Mouse (Mus musculus) spleen, adult 2 months (tissue): Measurements from ENCODE around the gene Galk1. TPM values are rescaled to one million over a fixed set of nuclear protein-coding genes. Genes with fewer than 3 reads are reported as not detected.

Experiments
- DNase-seq, 2 experiments: peaks; one replicate each; pipeline versions ENCODE4 v3.0.0 to v3.0.0-alpha.2; 2012 to 2021; ENCODE audit warnings: low spot score in 2 of 2, low read depth in 1 of 2
- H3K27ac ChIP-seq: fragments of 200-500 bp; 2 replicates; pipeline ENCODE4 v1.5.1; 2012; ENCODE audit warnings: low read length, inconsistent platforms; ENCODE audit not compliant: insufficient read depth
- H3K27me3 ChIP-seq: fragments of 200-500 bp; 2 replicates; pipeline ENCODE4 v1.6.1; 2012; ENCODE audit warnings: mild to moderate bottlenecking, moderate library complexity, low read length, inconsistent platforms; ENCODE audit not compliant: control insufficient read depth, insufficient read depth
- H3K36me3 ChIP-seq: fragments of 200-500 bp; 2 replicates; pipeline ENCODE4 v1.6.1; 2012; ENCODE audit warnings: mild to moderate bottlenecking, low read length, inconsistent platforms; ENCODE audit not compliant: control insufficient read depth, insufficient read depth
- H3K4me1 ChIP-seq: fragments of 200-500 bp; 2 replicates; pipeline ENCODE4 v1.6.1; 2011; ENCODE audit warnings: inconsistent platforms; ENCODE audit not compliant: control insufficient read depth, insufficient read depth, insufficient read length
- H3K4me3 ChIP-seq: fragments of 200-500 bp; 2 replicates; pipeline ENCODE4 v1.5.1; 2011; ENCODE audit warnings: mild to moderate bottlenecking, inconsistent platforms; ENCODE audit not compliant: insufficient read depth, insufficient read length; ENCODE audit errors: extremely low read depth
- CTCF ChIP-seq: fragments of 200-500 bp; IDR thresholded peaks from 2 replicates; pipeline ENCODE4 v1.5.1; 2011; ENCODE audit warnings: mild to moderate bottlenecking, inconsistent platforms; ENCODE audit not compliant: insufficient read depth, insufficient read length, insufficient replicate concordance; ENCODE audit errors: extremely low read depth
- POLR2A ChIP-seq: fragments of 200-500 bp; IDR thresholded peaks from 2 replicates; pipeline ENCODE4 v1.6.1; 2011; ENCODE audit warnings: low read depth, low read length, inconsistent platforms
- WGBS: fragments of 180-500 bp; shearing (Covaris S2); methylation state at CpG from one replicate; pipeline ENCODE4 v1.1.7; 2018; 5-methylcytosine and 5-hydroxymethylcytosine counted together
- polyA plus RNA-seq: library from polyadenylated mRNA; depleted of rRNA; stranded (reverse); fragments of >200 nt; gene quantifications from 2 replicates; pipeline ENCODE4 v1.2.3, GENCODE M21; 2012

Galk1 gene
- polyA plus RNA-seq, 1 experiment: 30.8 TPM

DNA sequence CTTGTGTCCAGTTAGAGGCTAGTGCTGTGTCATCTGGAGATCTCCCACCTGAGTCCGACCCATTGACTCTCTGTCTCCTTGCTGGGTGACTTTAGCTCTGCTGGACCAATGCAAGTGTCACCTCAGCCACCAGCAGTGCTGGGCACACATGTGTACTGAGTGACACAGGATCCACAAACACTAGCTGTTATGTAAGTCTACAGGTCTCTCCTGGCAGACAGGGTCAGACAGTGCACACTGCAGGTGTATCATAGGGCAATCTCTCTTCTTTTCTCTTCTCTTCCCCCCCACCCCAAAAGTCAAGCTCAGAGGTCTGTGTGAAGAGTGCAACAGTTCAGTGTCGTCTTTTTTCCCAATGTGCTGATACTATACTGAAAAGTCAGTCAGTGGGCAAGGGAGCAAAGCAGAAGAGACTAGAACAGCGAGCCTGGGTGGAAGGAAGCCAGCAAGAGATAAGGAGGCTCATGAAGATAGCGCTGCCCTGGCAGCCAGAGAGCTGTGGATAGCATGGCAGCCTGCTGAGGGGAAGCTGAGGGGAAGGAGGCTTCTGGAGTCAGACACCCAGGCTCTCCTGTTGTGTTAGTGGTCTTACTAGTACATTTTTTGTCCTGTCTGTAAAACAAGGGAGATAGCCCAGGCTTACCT, 44.8 kb upstream of the Galk1 start:
- 75% methylated on average over 4 of the region's 4 CpGs for WGBS
- no peak overlapping the region for H3K27ac ChIP-seq
- H3K36me3 ChIP-seq: peaks cover 63% of the 10 kb centered on the region
- no peak overlapping the region for H3K4me3 ChIP-seq
- no peaks in the 10 kb centered on the region for H3K4me1 ChIP-seq
- no peak for TF ChIP-seq CTCF
- TF ChIP-seq POLR2A: no peak
- H3K27me3 ChIP-seq: no peaks in the 10 kb centered on the region
- no peak for DNase-seq

DNA sequence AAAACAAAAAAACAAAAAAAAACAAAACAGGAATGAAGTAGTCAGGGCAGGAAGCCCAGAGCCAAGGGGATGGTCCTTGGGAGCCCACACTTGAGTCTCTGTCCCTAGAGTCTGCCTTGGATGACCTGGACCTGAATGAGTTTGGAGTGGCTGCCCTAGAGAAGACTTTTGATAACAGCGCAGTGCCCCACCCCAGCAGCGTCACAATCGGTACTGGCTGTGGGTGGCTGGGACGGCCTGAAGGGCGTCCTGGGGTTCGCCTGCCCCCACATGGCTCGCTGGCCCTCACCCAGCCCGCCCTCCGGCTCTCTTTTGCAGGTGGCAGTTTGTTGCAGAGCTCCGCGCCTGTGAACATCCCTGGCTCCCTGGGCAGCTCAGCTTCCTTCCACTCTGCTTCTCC, 43.4 kb upstream of the Galk1 start:
- no peak for DNase-seq
- H3K27me3 ChIP-seq: no peaks in the 10 kb centered on the region
- no peak overlapping the region for H3K4me3 ChIP-seq
- no peak for TF ChIP-seq POLR2A
- TF ChIP-seq CTCF: no peak
- WGBS: 91% methylated on average over 11 of the region's 11 CpGs
- H3K27ac ChIP-seq: no peak overlapping the region
- H3K4me1 ChIP-seq: no peaks in the 10 kb centered on the region
- H3K36me3 ChIP-seq: peaks cover 68% of the 10 kb centered on the region

DNA sequence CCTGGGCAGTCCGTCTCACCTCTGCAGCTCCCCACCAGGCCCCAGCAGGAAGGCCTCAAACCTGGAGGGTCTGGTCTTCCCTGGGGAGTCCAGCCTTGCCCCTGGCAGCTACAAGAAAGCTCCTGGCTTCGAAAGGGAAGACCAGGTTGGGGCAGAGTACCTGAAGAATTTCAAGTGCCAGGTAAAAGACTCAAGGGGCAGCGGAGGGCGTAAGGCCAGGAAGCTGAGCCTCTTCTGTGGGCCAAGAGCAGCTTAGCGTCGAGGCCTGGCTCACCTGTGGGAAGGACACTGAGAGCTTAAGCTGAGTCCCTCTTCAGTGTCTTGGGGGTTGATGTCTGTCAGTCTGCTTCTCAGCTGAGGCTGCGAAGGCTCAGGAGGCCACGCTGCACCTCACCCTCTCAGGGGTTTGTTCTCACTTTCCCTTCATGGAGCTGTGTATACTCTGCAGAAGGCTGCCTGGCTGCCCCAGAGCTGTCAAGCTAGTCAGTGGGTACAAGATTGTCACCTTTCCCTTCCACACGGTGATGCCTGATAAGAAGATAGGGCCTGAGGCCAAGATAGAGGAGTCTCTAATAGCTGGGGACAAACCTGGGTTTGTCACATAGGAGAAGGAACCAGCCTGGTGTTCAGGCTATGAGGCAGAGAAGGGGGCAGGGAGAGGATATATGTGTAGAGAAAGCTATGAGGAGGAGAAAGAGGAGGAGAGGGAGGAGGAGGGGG, 41.2 kb upstream of the Galk1 start:
- no peaks in the 10 kb centered on the region for H3K4me1 ChIP-seq
- no peak overlapping the region for H3K27ac ChIP-seq
- WGBS: 90% methylated on average over 9 of the region's 9 CpGs
- H3K36me3 ChIP-seq: peaks cover 74% of the 10 kb centered on the region
- no peak for DNase-seq
- H3K27me3 ChIP-seq: no peaks in the 10 kb centered on the region
- no peak for TF ChIP-seq CTCF
- no peak for TF ChIP-seq POLR2A
- H3K4me3 ChIP-seq: no peak overlapping the region

DNA sequence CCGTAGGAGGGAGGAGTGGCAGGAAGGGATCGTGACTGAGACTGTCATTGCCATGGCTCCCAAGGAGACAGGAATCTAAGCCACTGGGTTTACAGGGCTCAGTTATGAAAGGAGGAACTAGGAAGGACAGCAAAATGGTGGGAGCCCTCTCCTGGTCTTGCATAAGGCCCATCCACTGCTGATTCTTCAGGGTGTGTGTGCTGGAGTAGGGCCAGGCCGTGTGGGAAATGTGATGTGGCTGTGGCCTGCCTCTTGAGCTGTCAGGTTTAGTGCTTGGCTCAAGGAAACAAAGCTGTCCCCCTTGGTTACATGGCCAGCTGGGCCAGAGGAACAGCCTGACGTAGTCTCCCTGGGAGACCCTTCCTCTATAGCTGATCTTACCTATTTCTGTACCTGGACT, 37.7 kb upstream of the Galk1 start:
- no peaks in the 10 kb centered on the region for H3K27me3 ChIP-seq
- WGBS: 92% methylated on average over 4 of the region's 4 CpGs
- no peak overlapping the region for H3K4me3 ChIP-seq
- H3K4me1 ChIP-seq: no peaks in the 10 kb centered on the region
- DNase-seq: no peak
- peaks cover 60% of the 10 kb centered on the region for H3K36me3 ChIP-seq
- TF ChIP-seq CTCF (no peak), POLR2A (no peak)
- H3K27ac ChIP-seq: no peak overlapping the region

DNA sequence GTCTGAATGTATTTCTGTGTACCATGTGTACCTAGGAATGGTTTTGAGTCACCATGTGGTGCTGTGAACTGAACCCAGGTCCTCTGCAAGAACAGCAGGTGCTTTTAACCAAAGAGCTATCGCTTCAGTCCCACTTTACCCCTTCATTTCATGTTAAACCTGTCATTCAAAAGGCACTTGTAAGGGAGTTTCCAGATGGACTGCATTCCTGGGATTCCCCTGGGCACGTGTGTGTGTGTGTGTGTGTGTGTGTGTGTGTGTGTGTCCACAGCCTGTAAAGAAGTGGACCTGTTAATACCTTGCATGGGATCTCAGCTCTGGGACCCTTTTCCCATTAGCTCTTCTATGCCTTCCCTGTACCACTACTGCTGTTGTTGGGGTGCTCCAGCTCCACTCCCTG, 37.1 kb upstream of the Galk1 start:
- 98% methylated on average over 2 of the region's 2 CpGs for WGBS
- Histone ChIP-seq H3K27ac (no peak overlapping the region), H3K27me3 (no peaks in the 10 kb centered on the region), H3K4me3 (no peak overlapping the region), H3K4me1 (no peaks in the 10 kb centered on the region), H3K36me3 (peaks cover 57% of the 10 kb centered on the region)
- TF ChIP-seq CTCF (no peak), POLR2A (no peak)
- DNase-seq: no peak

DNA sequence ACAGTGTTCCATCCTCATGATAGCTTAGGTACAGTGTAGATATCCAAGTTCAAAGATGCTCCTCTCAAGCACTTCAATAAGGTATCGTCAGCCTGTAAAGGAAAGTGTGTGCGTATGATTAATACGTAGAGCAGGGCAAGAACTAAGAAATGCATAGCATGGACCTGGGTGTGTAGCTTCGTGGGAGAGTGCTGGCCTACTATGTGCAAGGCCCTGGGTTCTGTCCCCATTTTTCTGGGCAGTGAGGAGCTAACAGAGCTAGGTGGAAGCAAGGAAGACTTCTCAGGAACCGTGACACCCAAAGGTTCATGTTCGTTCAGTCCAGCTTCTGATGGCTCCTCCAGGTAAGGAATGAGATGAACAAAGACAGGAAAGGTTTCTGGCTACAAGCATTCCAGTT, 32.7 kb upstream of the Galk1 start:
- H3K4me3 ChIP-seq: no peak overlapping the region
- H3K4me1 ChIP-seq: no peaks in the 10 kb centered on the region
- H3K36me3 ChIP-seq: peaks cover 32% of the 10 kb centered on the region
- no peaks in the 10 kb centered on the region for H3K27me3 ChIP-seq
- no peak overlapping the region for H3K27ac ChIP-seq
- no peak for DNase-seq
- TF ChIP-seq CTCF: no peak
- no peak for TF ChIP-seq POLR2A
- WGBS: over 99% methylated on average over 6 of the region's 6 CpGs

DNA sequence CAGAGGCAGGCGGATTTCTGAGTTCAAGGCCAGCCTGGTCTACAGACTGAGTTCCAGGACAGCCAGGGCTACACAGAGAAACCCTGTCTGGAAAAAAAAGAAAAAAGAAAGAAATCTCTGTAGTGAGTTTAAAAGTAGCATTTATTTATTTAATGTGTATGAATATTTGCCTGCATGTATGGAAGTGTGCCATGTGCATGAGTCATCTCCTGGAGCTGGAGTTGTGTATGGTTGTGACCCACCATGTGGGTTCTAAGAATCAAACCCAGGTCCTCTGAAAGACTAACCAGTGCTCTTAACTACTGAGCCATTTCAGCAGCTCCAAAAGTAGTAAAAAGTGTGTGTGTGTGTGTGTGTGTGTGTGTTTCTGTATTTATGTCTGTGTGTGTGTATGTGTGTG, 30.8 kb upstream of the Galk1 start:
- Histone ChIP-seq H3K27ac (no peak overlapping the region), H3K4me1 (no peaks in the 10 kb centered on the region), H3K36me3 (peaks cover 24% of the 10 kb centered on the region), H3K27me3 (no peaks in the 10 kb centered on the region), H3K4me3 (no peak overlapping the region)
- no peak for TF ChIP-seq CTCF
- TF ChIP-seq POLR2A: no peak
- 95% methylated on average over 1 of the region's 1 CpGs for WGBS
- DNase-seq: no peak
